ENCODE assay signal across 8 mouse cellular contexts in the genomic region with DNA sequence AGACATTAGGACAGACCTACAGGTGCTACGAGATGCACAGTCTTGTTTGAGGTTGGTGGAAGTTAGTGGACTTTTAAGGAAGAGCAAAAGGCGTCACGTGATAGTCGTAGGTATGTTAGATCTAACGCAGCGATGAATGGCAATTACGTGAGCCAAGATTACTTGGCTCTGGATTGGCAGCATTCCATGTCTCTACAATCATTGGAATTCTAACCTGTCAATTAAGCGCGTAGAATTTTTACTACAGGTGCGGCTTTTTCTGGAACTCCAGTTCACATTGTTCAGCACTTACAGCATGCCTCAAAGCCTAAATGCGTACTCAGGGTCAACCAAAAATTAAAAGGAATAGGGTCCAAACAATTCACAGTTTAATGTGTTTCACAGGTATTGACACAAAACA. TPM values are rescaled to one million over a fixed set of nuclear protein-coding genes. Genes with fewer than 3 reads are reported as not detected.
A peak's percentile ranks its signal among the peaks of the same experiment; 100 is the strongest.
DNase-seq lines count a peak whose midpoint lies in the region; ATAC-seq and TF ChIP-seq lines count a peak whose summit lies in the region.

No protein-coding gene starts in this region.

- TF ChIP-seq CTCF in lung, embryonic 14.5 days (IDR thresholded peaks at IDR 0.05; ENCODE audit: low read depth), result no peak
- no peak for TF ChIP-seq CTCF in stomach, postnatal 0 days (IDR thresholded peaks at IDR 0.05; ENCODE audit: low read depth)

- peak overlapping the region; percentile 61 for H3K4me2 ChIP-seq in neural tube, embryonic 11.5 days (ENCODE audit: low read depth)
- peak overlapping the region; percentile 78 for H3K4me2 ChIP-seq in intestine, embryonic 15.5 days (replicated peaks)
- H3K4me2 ChIP-seq in lung, embryonic 14.5 days, result peak overlapping the region; percentile 65
- H3K4me2 ChIP-seq in stomach, postnatal 0 days (replicated peaks; ENCODE audit: low read depth), result peak overlapping the region; percentile 88

- no peak for TF ChIP-seq EP300 in stomach, postnatal 0 days (optimal IDR thresholded peaks at IDR 0.05)

- H3K4me1 ChIP-seq in neural tube, embryonic 11.5 days (ENCODE audit: control insufficient read depth, insufficient read depth, low read length), result peaks cover 3% of the 10 kb centered on the region; the same call in 1 of the 2 replicates
- no peaks in the 10 kb centered on the region for H3K4me1 ChIP-seq in intestine, embryonic 15.5 days (replicated peaks)
- H3K4me1 ChIP-seq in lung, embryonic 14.5 days (ENCODE audit: insufficient read depth), result no peaks in the 10 kb centered on the region
- H3K4me1 ChIP-seq in stomach, postnatal 0 days (replicated peaks; ENCODE audit: control insufficient read depth, insufficient read depth), result no peaks in the 10 kb centered on the region

- H3K9ac ChIP-seq in neural tube, embryonic 11.5 days (ENCODE audit: low read length), result no peak overlapping the region
- 0 out of 2 replicates have a peak overlapping the region, but pooled peaks have one; percentile 28 for H3K9ac ChIP-seq in intestine, embryonic 15.5 days
- 0 out of 2 replicates have a peak overlapping the region, but pooled peaks have one; percentile 1 for H3K9ac ChIP-seq in lung, embryonic 14.5 days
- no peak overlapping the region for H3K9ac ChIP-seq in stomach, postnatal 0 days (ENCODE audit: low read length)

- H3K27ac ChIP-seq in neural tube, embryonic 11.5 days (ENCODE audit: low read depth, low read length), result no peak overlapping the region
- H3K27ac ChIP-seq in intestine, embryonic 15.5 days, result no peak overlapping the region
- peak overlapping the region; percentile 56 for H3K27ac ChIP-seq in lung, embryonic 14.5 days (ENCODE audit: low read depth)
- H3K27ac ChIP-seq in stomach, postnatal 0 days (replicated peaks), result no peak overlapping the region; the same call in 1 of the 2 replicates

- no peaks in the 10 kb centered on the region for H3K36me3 ChIP-seq in neural tube, embryonic 11.5 days (ENCODE audit: control insufficient read depth, insufficient read depth, low read length)
- H3K36me3 ChIP-seq in intestine, embryonic 15.5 days, result no peaks in the 10 kb centered on the region
- H3K36me3 ChIP-seq in lung, embryonic 14.5 days (ENCODE audit: insufficient read depth), result no peaks in the 10 kb centered on the region
- no peaks in the 10 kb centered on the region for H3K36me3 ChIP-seq in stomach, postnatal 0 days (ENCODE audit: control insufficient read depth, insufficient read depth, low read length)

- no peak for DNase-seq in neural tube, embryonic 11.5 days (ENCODE audit: low spot score)
- DNase-seq in neural tube, embryonic 10.5 days (ENCODE audit: extremely low spot score, low spot score), result no peak
- DNase-seq in lung, embryonic 14.5 days, result peak; percentile 54
- no peak for DNase-seq in stomach, postnatal 0 days (ENCODE audit: low spot score)
- no peak for DNase-seq in spleen, adult 18-20 months
- DNase-seq in layer of hippocampus, postnatal 14 days (ENCODE audit: low spot score in 2 of 2), result no peak
- no peak for DNase-seq in right cerebral cortex, postnatal 25 days

- H3K9me3 ChIP-seq in neural tube, embryonic 11.5 days (ENCODE audit: control insufficient read depth, low read length), result no peaks in the 10 kb centered on the region
- H3K9me3 ChIP-seq in intestine, embryonic 15.5 days, result no peaks in the 10 kb centered on the region
- no peaks in the 10 kb centered on the region for H3K9me3 ChIP-seq in lung, embryonic 14.5 days (ENCODE audit: low read depth, low read length)
- no peaks in the 10 kb centered on the region for H3K9me3 ChIP-seq in stomach, postnatal 0 days (ENCODE audit: control insufficient read depth, low read length)

- no peaks in the 10 kb centered on the region for H3K27me3 ChIP-seq in neural tube, embryonic 11.5 days (ENCODE audit: control insufficient read depth, insufficient read depth, low read length)
- H3K27me3 ChIP-seq in intestine, embryonic 15.5 days (replicated peaks), result no peaks in the 10 kb centered on the region
- no peaks in the 10 kb centered on the region for H3K27me3 ChIP-seq in lung, embryonic 14.5 days (ENCODE audit: insufficient read depth, low read length)
- no peaks in the 10 kb centered on the region for H3K27me3 ChIP-seq in stomach, postnatal 0 days (ENCODE audit: control insufficient read depth, insufficient read depth, low read length)

- WGBS in neural tube, embryonic 11.5 days, result 89% methylated on average over 11 of the region's 11 CpGs
- 81% methylated on average over 11 of the region's 11 CpGs for WGBS in intestine, embryonic 15.5 days
- WGBS in lung, embryonic 14.5 days, result 74% methylated on average over 11 of the region's 11 CpGs
- 59% methylated on average over 11 of the region's 11 CpGs for WGBS in stomach, postnatal 0 days

- H3K4me3 ChIP-seq in neural tube, embryonic 11.5 days (ENCODE audit: low read depth, low read length), result no peak overlapping the region
- peak overlapping the region; percentile 68 for H3K4me3 ChIP-seq in intestine, embryonic 15.5 days (replicated peaks)
- peak overlapping the region; percentile 78; the same call in 1 of the 2 replicates for H3K4me3 ChIP-seq in lung, embryonic 14.5 days (ENCODE audit: low read depth, low read length)
- H3K4me3 ChIP-seq in stomach, postnatal 0 days (ENCODE audit: low read depth, low read length), result peak overlapping the region; percentile 65; the same call in 1 of the 2 replicates

- ATAC-seq in neural tube, embryonic 11.5 days (ENCODE audit: insufficient read depth, low FRiP score, low TSS enrichment), result no peak
- peak; percentile 8 for ATAC-seq in intestine, embryonic 15.5 days
- no peak for ATAC-seq in lung, embryonic 14.5 days (ENCODE audit: insufficient read depth)
- no peak; the same call in 1 of the 2 replicates for ATAC-seq in stomach, postnatal 0 days (ENCODE audit: low FRiP score, low TSS enrichment)

RNA-seq across cellular contexts. Expression of a gene that starts 0.7 kb away (rescaled TPM):
- polyA plus RNA-seq in neural tube, embryonic 11.5 days (2014; fragmentation: Nextera tagmentation; extraction: Ambion mirVana), result 8.2 and 9.4 TPM in 2 replicates
- 9.0 and 10.2 TPM in 2 replicates for polyA plus RNA-seq in intestine, embryonic 15.5 days (2015; fragmentation: Nextera tagmentation; extraction: Ambion mirVana)
- polyA plus RNA-seq in lung, embryonic 14.5 days (2014; fragmentation: Nextera tagmentation; extraction: Ambion mirVana), result 19.7 and 25.9 TPM in 2 replicates
- polyA plus RNA-seq in stomach, postnatal 0 days (2015; fragmentation: Nextera tagmentation; extraction: Ambion mirVana), result 2.3 and 3.5 TPM in 2 replicates
- 1 to 10 TPM; 4.5 to 6.4 TPM for total RNA-seq in layer of hippocampus, postnatal 14 days (2021)

Comparison
In these comparisons a context has a peak if more than half of its experiments do, and no peak if none do; other contexts are left out.
1. H3K9ac ChIP-seq: peak in intestine, embryonic 15.5 days (single experiment) and lung, embryonic 14.5 days (single experiment); none in neural tube, embryonic 11.5 days (single experiment) and stomach, postnatal 0 days (single experiment).
2. Peak in every context shown above with its lines, with median percentiles within 50 percentile points of each other: H3K4me2 ChIP-seq.